Mouse (Mus musculus): Measurements from ENCODE around the gene Ptges.

DNA sequence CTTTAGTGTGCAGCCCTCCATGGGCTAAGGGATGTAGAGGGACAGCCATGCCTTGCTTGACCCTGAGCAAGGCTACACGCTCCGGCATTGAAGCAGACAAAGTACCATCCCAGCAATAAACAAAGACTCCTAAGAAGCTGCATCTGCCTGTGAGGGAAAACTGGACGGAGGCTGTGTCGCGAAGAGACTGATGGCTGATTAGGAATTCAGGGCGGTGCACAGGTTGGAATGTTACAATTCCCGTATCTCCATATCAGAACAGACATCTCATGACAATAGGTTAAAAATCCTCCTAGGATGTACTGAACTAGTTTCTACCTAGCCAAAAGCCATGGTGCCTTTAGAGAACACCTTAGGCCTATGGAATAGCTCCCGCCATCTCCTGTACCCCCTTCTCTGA lies 23.8 kb downstream of the Ptges start:
- TF ChIP-seq POLR2A (IDR thresholded peaks at IDR 0.05; ENCODE audit: insufficient read depth, low read depth, low read length) (no peak), CTCF (IDR thresholded peaks at IDR 0.05; ENCODE audit: insufficient read depth, low read depth, low read length) (no peak)

Measured in olfactory bulb, adult 2 months (tissue).